Mouse (Mus musculus) monocyte, adult 2 months (primary cell): ENCODE measurements around the gene Bach2.

Source experiments
- DNase-seq, 2 experiments: peaks; one replicate each; pipeline ENCODE4 v3.0.0; 2022; ENCODE audit warnings: low spot score in 2 of 2, low read depth in 1 of 2

Gene Bach2

DNA sequence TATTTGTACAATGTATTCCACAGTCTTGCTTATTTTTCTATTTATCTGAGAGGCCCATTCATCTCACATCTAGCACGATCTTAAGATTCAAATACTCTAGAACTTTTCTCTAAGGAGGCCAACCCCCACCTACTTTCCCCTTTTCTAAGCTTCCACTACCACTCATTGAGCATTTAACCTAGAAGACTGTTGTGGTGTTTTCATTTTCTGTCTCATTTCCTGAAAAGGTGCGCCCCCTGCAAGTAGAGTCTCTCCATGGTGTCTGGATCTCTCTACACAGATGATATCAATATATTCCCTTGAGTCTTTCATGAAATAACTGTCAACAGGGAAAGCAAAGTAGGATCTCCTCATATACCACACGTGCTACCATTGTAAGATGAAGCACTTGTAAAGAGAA lies 364.1 kb downstream of the Bach2 start, which contains the start of gene Gja10:
Gene Gja10, minus strand, starts transcription at position 101 of the 400 bp plus-strand sequence.
- DNase-seq: no peak

DNA sequence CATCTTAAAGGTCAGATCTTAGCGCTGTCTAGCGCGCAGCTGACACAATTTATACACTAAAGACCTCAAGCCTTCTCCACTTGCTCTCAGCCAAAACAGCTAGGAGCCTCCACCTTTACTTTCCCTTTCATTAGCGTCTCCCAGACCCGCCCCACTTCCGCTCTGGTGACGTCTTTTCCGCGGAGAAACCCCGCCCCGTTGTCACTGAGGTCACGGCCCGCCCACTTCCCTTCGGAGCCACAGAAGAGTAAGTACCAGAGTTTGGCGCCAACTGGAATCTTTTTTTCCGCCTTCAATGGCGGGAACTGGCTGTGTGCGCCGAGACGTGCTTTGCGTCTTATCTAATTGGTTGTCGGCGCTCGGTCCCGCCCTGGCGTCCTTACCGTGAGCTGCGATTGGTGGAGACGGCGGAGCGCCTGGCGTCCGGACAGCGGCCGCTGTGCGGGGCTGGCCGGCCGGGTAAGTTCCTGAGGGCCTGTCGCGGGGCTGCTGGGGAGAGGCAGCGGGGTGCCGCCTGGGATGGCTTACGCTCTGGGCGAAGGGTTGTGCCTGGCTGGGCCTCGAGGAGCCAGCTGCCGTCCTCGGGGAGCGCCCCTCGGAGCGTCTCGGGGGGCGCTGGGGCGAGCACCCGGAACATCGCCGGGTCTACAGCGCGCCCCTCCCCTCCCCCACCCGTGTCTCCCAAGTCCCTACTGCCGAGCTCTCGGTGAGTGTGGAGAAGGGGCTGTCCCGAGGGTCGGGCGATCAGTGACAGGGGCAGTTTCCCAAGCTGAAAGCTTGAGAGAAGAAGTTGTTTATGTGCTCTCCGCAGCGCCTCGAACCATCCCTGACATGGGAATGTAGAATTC lies 376.7 kb downstream of the Bach2 start, which contains the start of gene Casp8ap2:
Gene Casp8ap2, plus strand, starts transcription at position 418 of the 848 bp plus-strand sequence.
- peak; percentile 99 to 100 for DNase-seq

DNA sequence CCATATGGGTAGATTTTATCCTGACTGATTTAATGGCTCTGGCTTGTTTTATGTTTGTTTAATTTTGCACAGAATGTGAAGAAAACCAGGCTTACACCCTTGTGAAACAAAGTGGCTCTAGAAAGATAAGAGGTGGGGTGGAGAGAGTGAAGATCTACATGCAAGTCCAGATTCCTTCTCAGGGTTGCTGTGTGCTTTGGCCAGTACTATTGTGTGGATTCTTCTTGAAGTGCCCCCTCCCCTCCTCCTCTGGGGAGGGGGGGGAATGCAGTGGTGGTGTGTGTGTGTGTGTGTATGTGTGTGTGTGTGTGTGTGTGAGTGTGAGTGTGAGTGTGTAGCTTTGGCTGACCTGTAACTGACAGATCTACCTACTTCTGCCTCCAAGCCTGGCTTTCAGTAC lies 383.0 kb downstream of the Bach2 start:
- DNase-seq: no peak
